Mouse (Mus musculus): ENCODE results near the gene Gabrg3. TPM values are rescaled to one million over a fixed set of nuclear protein-coding genes. Genes with fewer than 3 reads are reported as not detected.

Gene Gabrg3
- 2.3 and 2.8 TPM in 2 replicates for polyA plus RNA-seq (2015; fragmentation: Nextera tagmentation; extraction: Ambion mirVana)

GRCm38 (mm10) chr7:57386517-57387340 is at the start of gene Gabrg3:
TSS of gene Gabrg3 (minus strand) at chr7:57387188.
- Histone ChIP-seq H3K4me1 (replicated peaks) (peaks cover 23% of the 10 kb centered on the region), H3K27me3 (peaks cover 31% of the 10 kb centered on the region), H3K36me3 (no peaks in the 10 kb centered on the region), H3K4me2 (peak within 1 kb of the TSS; percentile 94), H3K9me3 (no peaks in the 10 kb centered on the region), H3K4me3 (peak within 1 kb of the TSS; percentile 73), H3K9ac (peak within 1 kb of the TSS; percentile 77), H3K27ac (0 out of 2 replicates have a peak within 1 kb of the TSS, but pooled peaks have one; percentile 40)
- peak; percentile 83 for ATAC-seq (ENCODE audit: low FRiP score)
- WGBS, result 1% methylated on average over 64 of the region's 71 CpGs

DNA sequence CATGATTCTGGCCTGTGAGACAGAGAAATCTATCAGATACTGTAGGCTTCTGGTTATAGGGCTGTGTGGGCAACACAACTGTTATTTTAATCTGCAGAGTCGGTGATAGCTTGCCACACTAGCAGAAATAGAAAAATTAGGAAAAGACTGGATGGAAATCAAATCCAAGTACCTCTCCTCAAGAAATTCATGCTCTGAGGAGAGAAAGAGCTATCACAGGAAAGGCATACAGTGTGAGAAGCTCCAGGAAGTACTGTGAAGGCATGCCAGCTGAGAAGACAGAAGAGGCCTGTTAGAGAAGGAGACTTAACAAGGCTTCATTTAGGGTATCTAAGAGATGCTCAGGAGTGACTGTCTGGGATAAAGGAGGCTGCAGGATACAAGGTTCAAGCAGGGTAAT is 35.7 kb upstream of the Gabrg3 start:
- ATAC-seq (ENCODE audit: low FRiP score), result no peak
- no peak overlapping the region for H3K4me3 ChIP-seq
- WGBS, result 89% methylated on average over 1 of the region's 1 CpGs
- no peak overlapping the region for H3K4me2 ChIP-seq
- no peak overlapping the region for H3K27ac ChIP-seq
- H3K9me3 ChIP-seq, result no peaks in the 10 kb centered on the region
- H3K4me1 ChIP-seq (replicated peaks), result no peaks in the 10 kb centered on the region
- H3K9ac ChIP-seq, result no peak overlapping the region
- no peaks in the 10 kb centered on the region for H3K36me3 ChIP-seq
- no peaks in the 10 kb centered on the region for H3K27me3 ChIP-seq

GRCm38 (mm10) chr7:57421044-57421443 is 34.1 kb upstream of the Gabrg3 start:
- H3K27ac ChIP-seq, result no peak overlapping the region
- H3K9ac ChIP-seq, result no peak overlapping the region
- no peaks in the 10 kb centered on the region for H3K4me1 ChIP-seq (replicated peaks)
- no peaks in the 10 kb centered on the region for H3K27me3 ChIP-seq
- no peak overlapping the region for H3K4me2 ChIP-seq
- H3K4me3 ChIP-seq, result no peak overlapping the region
- no peaks in the 10 kb centered on the region for H3K36me3 ChIP-seq
- ATAC-seq (ENCODE audit: low FRiP score), result no peak
- no peaks in the 10 kb centered on the region for H3K9me3 ChIP-seq
- 88% methylated on average over 1 of the region's 1 CpGs for WGBS

GRCm38 (mm10) chr7:57419392-57419791 is 32.4 kb upstream of the Gabrg3 start, which contains the start of gene Gabrb3:
TSS of gene Gabrb3 (plus strand) at chr7:57419692.
- 91% methylated on average over 2 of the region's 2 CpGs for WGBS
- no peaks in the 10 kb centered on the region for H3K36me3 ChIP-seq
- no peak for ATAC-seq (ENCODE audit: low FRiP score)

DNA sequence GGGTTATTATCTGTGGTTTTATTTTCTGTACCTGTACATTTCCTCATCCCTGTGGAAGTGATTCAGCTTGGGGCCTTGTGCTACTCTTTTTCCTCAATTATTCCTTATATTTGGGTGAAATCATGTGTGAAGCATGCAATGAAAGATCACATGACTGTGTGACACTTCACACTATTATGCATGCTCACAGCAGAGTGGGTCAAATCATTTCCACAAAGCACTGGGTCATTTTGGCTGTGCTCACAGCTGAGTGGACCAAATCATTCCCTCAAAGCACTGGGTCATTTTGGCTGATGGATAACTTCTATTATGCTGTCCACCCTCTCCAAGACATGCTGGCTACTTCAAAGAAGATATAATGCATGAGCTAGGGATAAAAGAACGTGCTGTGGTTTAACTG is 25.9 kb upstream of the Gabrg3 start:
- H3K9me3 ChIP-seq, result no peaks in the 10 kb centered on the region
- H3K9ac ChIP-seq, result no peak overlapping the region
- H3K27me3 ChIP-seq, result no peaks in the 10 kb centered on the region
- H3K4me3 ChIP-seq, result no peak overlapping the region
- no peaks in the 10 kb centered on the region; the same call in 1 of the 2 replicates for H3K4me1 ChIP-seq (replicated peaks)
- ATAC-seq (ENCODE audit: low FRiP score), result 0 out of 2 replicates have a peak, but pooled peaks have one; percentile 28
- no peak overlapping the region for H3K27ac ChIP-seq
- H3K4me2 ChIP-seq, result no peak overlapping the region
- no peaks in the 10 kb centered on the region for H3K36me3 ChIP-seq
- WGBS, result 15% methylated on average over 1 of the region's 1 CpGs

More at GRCm38 (mm10) chr7:57419392-57419791, 32.4 kb upstream of the Gabrg3 start, which contains the start of gene Gabrb3:
- Histone ChIP-seq H3K27me3 (no peaks in the 10 kb centered on the region), H3K9me3 (no peaks in the 10 kb centered on the region), H3K27ac (no peak within 1 kb of the TSS), H3K4me3 (no peak within 1 kb of the TSS), H3K4me1 (replicated peaks) (no peaks in the 10 kb centered on the region), H3K4me2 (no peak within 1 kb of the TSS), H3K9ac (no peak within 1 kb of the TSS)

GRCm38 (mm10) chr7:57411163-57411562 is 24.2 kb upstream of the Gabrg3 start:
- no peaks in the 10 kb centered on the region; the same call in 1 of the 2 replicates for H3K4me1 ChIP-seq (replicated peaks)
- H3K27ac ChIP-seq, result no peak overlapping the region
- WGBS, result 77% methylated on average over 4 of the region's 4 CpGs
- H3K4me3 ChIP-seq, result no peak overlapping the region
- no peaks in the 10 kb centered on the region for H3K36me3 ChIP-seq
- no peak for ATAC-seq (ENCODE audit: low FRiP score)
- H3K4me2 ChIP-seq, result no peak overlapping the region
- H3K9me3 ChIP-seq, result no peaks in the 10 kb centered on the region
- no peaks in the 10 kb centered on the region for H3K27me3 ChIP-seq
- H3K9ac ChIP-seq, result no peak overlapping the region

GRCm38 (mm10) chr7:57393551-57393950 is 6.6 kb upstream of the Gabrg3 start:
- Histone ChIP-seq H3K27me3 (0 out of 2 replicates have a peak, but pooled peaks cover under 1% of the 10 kb centered on the region), H3K4me3 (no peak overlapping the region), H3K9ac (no peak overlapping the region), H3K27ac (no peak overlapping the region), H3K36me3 (no peaks in the 10 kb centered on the region), H3K4me2 (no peak overlapping the region), H3K9me3 (no peaks in the 10 kb centered on the region), H3K4me1 (replicated peaks) (peaks cover 11% of the 10 kb centered on the region; the same call in 1 of the 2 replicates)
- 87% methylated on average over 4 of the region's 4 CpGs for WGBS
- ATAC-seq (ENCODE audit: low FRiP score), result no peak

DNA sequence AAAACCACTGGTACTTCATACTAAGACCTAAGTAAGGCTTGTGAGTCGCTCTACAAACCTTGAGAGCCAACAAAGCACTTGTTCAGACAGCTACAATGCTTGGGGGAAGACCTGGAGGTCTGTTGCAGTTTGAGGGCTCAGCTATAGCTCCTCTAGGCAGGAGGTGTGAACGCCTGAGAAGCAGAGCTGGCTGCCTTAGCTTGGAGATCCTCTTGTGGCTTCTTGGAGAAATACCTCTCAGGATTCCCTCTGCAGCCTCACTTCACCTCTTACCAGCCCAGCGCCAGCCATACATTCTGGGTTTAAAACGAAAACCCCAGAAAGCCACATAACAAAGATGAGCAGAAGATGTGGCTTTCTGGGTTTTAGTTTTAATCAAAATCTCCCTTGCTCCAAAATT is 3.1 kb upstream of the Gabrg3 start:
- H3K36me3 ChIP-seq, result no peaks in the 10 kb centered on the region
- H3K4me1 ChIP-seq (replicated peaks), result peaks cover 23% of the 10 kb centered on the region
- H3K27me3 ChIP-seq, result peaks cover 24% of the 10 kb centered on the region
- 52% methylated on average over 4 of the region's 4 CpGs for WGBS
- no peak for ATAC-seq (ENCODE audit: low FRiP score)
- H3K9ac ChIP-seq, result no peak overlapping the region
- H3K4me2 ChIP-seq, result no peak overlapping the region
- no peak overlapping the region for H3K4me3 ChIP-seq
- no peak overlapping the region for H3K27ac ChIP-seq
- H3K9me3 ChIP-seq, result no peaks in the 10 kb centered on the region

DNA sequence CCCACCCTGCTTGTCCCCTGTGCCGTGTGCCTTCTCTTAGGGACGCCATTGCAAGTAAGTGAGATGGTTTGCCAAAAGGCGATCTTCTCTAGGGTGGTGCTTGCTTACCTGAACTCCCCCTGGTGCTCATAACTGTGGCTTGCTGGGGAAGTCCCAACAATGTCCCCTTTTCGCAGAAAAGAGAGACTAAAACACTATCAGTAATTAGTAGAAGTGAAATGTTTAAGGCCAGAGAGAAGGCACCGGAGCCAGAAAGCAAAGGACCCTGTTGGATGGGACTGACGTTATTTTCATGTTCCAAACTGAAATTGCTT is 310 bp upstream of the Gabrg3 start:
- Histone ChIP-seq H3K4me2 (peak overlapping the region; percentile 94), H3K36me3 (no peaks in the 10 kb centered on the region), H3K9me3 (no peaks in the 10 kb centered on the region), H3K4me3 (peak overlapping the region; percentile 73), H3K4me1 (replicated peaks) (peaks cover 23% of the 10 kb centered on the region), H3K27ac (no peak overlapping the region), H3K9ac (peak overlapping the region; percentile 77), H3K27me3 (peaks cover 31% of the 10 kb centered on the region)
- no peak for ATAC-seq (ENCODE audit: low FRiP score)
- WGBS, result 22% methylated on average over 6 of the region's 6 CpGs

DNA sequence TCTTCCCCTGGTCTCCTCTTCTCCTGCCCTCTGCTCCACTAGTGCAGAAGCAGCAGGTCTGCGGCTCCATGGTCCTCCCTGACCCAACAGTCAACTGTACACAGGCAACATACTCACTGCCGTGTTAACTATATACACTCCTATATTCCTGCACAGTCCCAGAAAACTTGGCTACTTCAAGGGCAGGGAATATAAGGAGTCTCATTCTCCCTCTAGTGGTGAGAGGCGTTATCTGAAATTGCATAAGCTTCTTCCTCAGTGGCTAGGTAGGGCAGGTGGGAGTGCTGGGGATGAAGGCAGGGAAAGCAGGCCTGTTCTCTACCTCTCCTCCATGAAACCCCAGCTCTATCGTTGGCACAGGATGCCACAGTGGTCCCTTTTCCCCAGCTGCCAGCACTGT is 2.9 kb downstream of the Gabrg3 start:
- no peaks in the 10 kb centered on the region for H3K36me3 ChIP-seq
- 35% methylated on average over 4 of the region's 4 CpGs for WGBS
- peaks cover 31% of the 10 kb centered on the region for H3K27me3 ChIP-seq
- no peak overlapping the region for H3K9ac ChIP-seq
- no peak overlapping the region for H3K4me2 ChIP-seq
- H3K9me3 ChIP-seq, result no peaks in the 10 kb centered on the region
- no peak overlapping the region for H3K27ac ChIP-seq
- peaks cover 14% of the 10 kb centered on the region; the same call in 1 of the 2 replicates for H3K4me1 ChIP-seq (replicated peaks)
- H3K4me3 ChIP-seq, result no peak overlapping the region
- ATAC-seq (ENCODE audit: low FRiP score), result peak; percentile 70

- Histone ChIP-seq H3K9ac (no peak overlapping the region), H3K4me2 (no peak overlapping the region), H3K27me3 (no peaks in the 10 kb centered on the region), H3K9me3 (no peaks in the 10 kb centered on the region), H3K4me3 (no peak overlapping the region), H3K27ac (no peak overlapping the region), H3K4me1 (replicated peaks) (no peaks in the 10 kb centered on the region), H3K36me3 (no peaks in the 10 kb centered on the region)
- 81% methylated on average over 5 of the region's 5 CpGs for WGBS
- ATAC-seq (ENCODE audit: low FRiP score), result no peak
Measured at GRCm38 (mm10) chr7:57366013-57366390, 21.0 kb downstream of the Gabrg3 start.

- Histone ChIP-seq H3K4me3 (no peak overlapping the region), H3K27ac (no peak overlapping the region), H3K4me1 (replicated peaks) (no peaks in the 10 kb centered on the region), H3K27me3 (no peaks in the 10 kb centered on the region), H3K9me3 (no peaks in the 10 kb centered on the region), H3K9ac (no peak overlapping the region), H3K36me3 (no peaks in the 10 kb centered on the region), H3K4me2 (no peak overlapping the region)
- 82% methylated on average over 5 of the region's 5 CpGs for WGBS
- no peak for ATAC-seq (ENCODE audit: low FRiP score)
Measured at GRCm38 (mm10) chr7:57365134-57366012, 21.6 kb downstream of the Gabrg3 start.

All from hindbrain, embryonic 13.5 days (tissue).